Mouse (Mus musculus) ES-E14 (cell line): ENCODE results near the gene Ophn1.

ENCODE experiments used
- HCFC1 ChIP-seq: IDR thresholded peaks from 2 replicates; pipeline ENCODE4 v1.6.1; 2012; ENCODE audit warnings: low read length, inconsistent platforms, borderline replicate concordance; ENCODE audit not compliant: insufficient read depth
- ZC3H11A ChIP-seq: IDR thresholded peaks from 2 replicates; pipeline ENCODE4 v1.6.1; 2012; ENCODE audit warnings: low read depth, mild to moderate bottlenecking, inconsistent platforms, low read length, borderline replicate concordance

DNA sequence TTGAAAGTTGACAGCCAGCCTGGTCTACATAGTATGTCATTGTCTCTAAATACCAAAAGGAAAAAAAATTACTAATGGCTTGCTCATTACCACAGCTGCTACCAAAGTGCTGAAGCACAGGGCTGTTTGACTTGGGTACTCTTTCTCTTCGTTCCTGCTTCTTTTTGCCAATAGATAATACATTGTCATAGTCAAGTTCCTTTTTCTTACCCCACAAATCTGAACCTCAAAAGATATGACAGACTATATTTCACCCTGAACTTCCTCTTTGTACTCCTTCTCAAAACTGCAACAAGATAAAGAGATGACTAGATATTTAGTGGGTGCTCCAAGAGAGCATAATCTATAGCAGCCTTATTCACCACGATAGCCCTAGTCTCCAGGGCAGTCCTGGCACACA, 9.7 kb downstream of the Ophn1 start:
- TF ChIP-seq HCFC1 = no peak
- TF ChIP-seq ZC3H11A = no peak
